Mouse (Mus musculus): ENCODE measurements around the gene Met.

DNA sequence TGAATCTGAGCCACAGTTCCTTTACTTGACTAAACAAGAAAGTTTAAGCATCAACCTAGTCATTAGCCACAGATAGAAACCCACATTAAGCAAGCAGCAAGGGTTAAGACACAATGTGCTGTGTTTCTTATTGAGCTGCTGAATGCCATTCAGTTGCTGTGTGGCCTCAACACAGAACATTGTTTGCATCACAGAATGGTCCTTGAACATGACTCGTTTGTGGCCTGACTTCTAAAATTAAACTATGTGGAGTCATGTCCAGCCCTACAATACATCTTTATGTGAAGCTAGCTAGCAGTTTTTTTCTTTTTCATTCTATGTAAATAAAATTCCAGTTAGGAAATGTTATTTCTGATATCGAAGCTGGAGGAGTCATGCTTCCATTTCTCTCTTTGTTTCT, 27.2 kb downstream of the Met start:
- TF ChIP-seq CTCF (IDR thresholded peaks at IDR 0.05; ENCODE audit: borderline replicate concordance, control insufficient read depth, extremely low read depth, insufficient read depth, low read length, poor library complexity) (no peak), POLR2A (IDR thresholded peaks at IDR 0.05; ENCODE audit: control insufficient read depth, extremely low read depth, insufficient read depth, low read length, poor library complexity) (no peak)

Data from thymus, adult 2 months (tissue).